Mouse (Mus musculus) limb, embryonic 11.5 days (tissue): ENCODE measurements at regions not wholly inside any gene's neighbourhood (a gene's known extent, or its start where the extent isn't known, plus 50 kb on each side); places are given as distances from the start of the nearest gene placed in this dataset.

Experiments used
- ATAC-seq: fragments of 200-750 bp; cut with Nextera tagmentation; 2 replicates; pipeline ENCODE4 v1.8.0; 2017; ENCODE audit warnings: low read depth; ENCODE audit not compliant: insufficient number of reproducible peaks, low FRiP score, low TSS enrichment
- DNase-seq: peaks from one replicate; pipeline ENCODE4 v3.0.0-alpha.2; 2015; ENCODE audit warnings: low spot score
- H3K27ac ChIP-seq: fragments of 300-500 bp; sonication (generic); replicated peaks from 2 replicates; pipeline ENCODE4 v1.5.1; 2014; ENCODE audit warnings: low read depth, mild to moderate bottlenecking, low read length
- H3K27me3 ChIP-seq: fragments of 300-500 bp; sonication (generic); 2 replicates; pipeline ENCODE4 v1.6.1; 2014; ENCODE audit warnings: mild to moderate bottlenecking, low read length, mixed read lengths; ENCODE audit not compliant: control insufficient read depth, insufficient read depth
- H3K36me3 ChIP-seq: fragments of 300-500 bp; sonication (generic); 2 replicates; pipeline ENCODE4 v1.6.1; 2014; ENCODE audit warnings: mild to moderate bottlenecking, low read length, moderate library complexity, mixed read lengths; ENCODE audit not compliant: control insufficient read depth, insufficient read depth
- H3K4me1 ChIP-seq: fragments of 300-500 bp; sonication (generic); 2 replicates; pipeline ENCODE4 v1.6.1; 2014; ENCODE audit warnings: low read length, mixed read lengths; ENCODE audit not compliant: control insufficient read depth, insufficient read depth
- H3K4me2 ChIP-seq: fragments of 300-500 bp; sonication (generic); 2 replicates; pipeline ENCODE4 v1.6.1; 2014; ENCODE audit warnings: low read depth, mild to moderate bottlenecking, moderate library complexity; ENCODE audit not compliant: severe bottlenecking
- H3K4me3 ChIP-seq: fragments of 300-500 bp; sonication (generic); 2 replicates; pipeline ENCODE4 v1.5.1; 2014; ENCODE audit warnings: low read depth, low read length
- H3K9ac ChIP-seq: fragments of 300-500 bp; sonication (generic); 2 replicates; pipeline ENCODE4 v1.6.1; 2014; ENCODE audit warnings: mild to moderate bottlenecking, low read length
- H3K9me3 ChIP-seq: fragments of 300-500 bp; sonication (generic); 2 replicates; pipeline ENCODE4 v1.6.1; 2016; ENCODE audit warnings: low read length; ENCODE audit not compliant: control insufficient read depth
- WGBS: fragments of 180-500 bp; shearing (Covaris S2); extraction: QIAGEN DNeasy Blood & Tissue Kit; methylation state at CpG from one replicate; pipeline ENCODE4 v1.1.7; 2014; 5-methylcytosine and 5-hydroxymethylcytosine counted together

GRCm38 (mm10) chr12:12208216-12208615, 53.7 kb upstream of the Fam49a start:
- ATAC-seq (no peak), DNase-seq (no peak)
- Histone ChIP-seq H3K9me3 (no peaks in the 10 kb centered on the region), H3K4me3 (no peak overlapping the region), H3K27me3 (no peaks in the 10 kb centered on the region), H3K4me1 (no peaks in the 10 kb centered on the region), H3K36me3 (no peaks in the 10 kb centered on the region), H3K27ac (no peak overlapping the region), H3K4me2 (no peak overlapping the region), H3K9ac (no peak overlapping the region)
- 43% methylated on average over 1 of the region's 1 CpGs for WGBS
